Mouse (Mus musculus) bone marrow, adult 2 months (tissue): ENCODE measurements at regions not wholly inside any gene's neighbourhood (a gene's known extent, or its start where the extent isn't known, plus 50 kb on each side); places are given as distances from the start of the nearest gene placed in this dataset.

ENCODE experiments used
- H3K27ac ChIP-seq: fragments of 200-500 bp; 2 replicates; pipeline ENCODE4 v1.5.1; 2012; ENCODE audit warnings: low read depth, mild to moderate bottlenecking, control low read depth, inconsistent platforms, low read length; ENCODE audit not compliant: control insufficient read depth, poor library complexity, insufficient read depth
- H3K4me1 ChIP-seq: fragments of 200-500 bp; 2 replicates; pipeline ENCODE4 v1.6.1; 2011; ENCODE audit warnings: low read length; ENCODE audit not compliant: control insufficient read depth, insufficient read depth
- H3K4me3 ChIP-seq: fragments of 200-500 bp; replicated peaks from 2 replicates; pipeline ENCODE3; 2011; ENCODE audit warnings: mild to moderate bottlenecking, low read depth, low read length, control low read depth; ENCODE audit not compliant: control insufficient read depth
- CTCF ChIP-seq: fragments of 200-500 bp; IDR thresholded peaks from 2 replicates; pipeline ENCODE4 v1.5.1; 2011; ENCODE audit warnings: low read length, control low read depth; ENCODE audit not compliant: control insufficient read depth, insufficient read depth
- POLR2A ChIP-seq: fragments of 200-500 bp; IDR thresholded peaks from 2 replicates; pipeline ENCODE4 v1.6.1; 2011; ENCODE audit warnings: low read depth, mild to moderate bottlenecking, control low read depth, low read length, borderline replicate concordance; ENCODE audit not compliant: control insufficient read depth
- WGBS: fragments of 180-500 bp; shearing (Covaris S2); methylation state at CpG from one replicate; pipeline ENCODE4 v1.1.7; 2018; 5-methylcytosine and 5-hydroxymethylcytosine counted together

- 6% methylated on average over 4 of the region's 4 CpGs for WGBS
- Histone ChIP-seq H3K27ac (no peak overlapping the region), H3K4me1 (no peaks in the 10 kb centered on the region), H3K4me3 (no peak overlapping the region)
- TF ChIP-seq CTCF (no peak), POLR2A (no peak)
Measured at GRCm38 (mm10) chr12:96261978-96262377, 570.0 kb downstream of the Flrt2 start.

DNA sequence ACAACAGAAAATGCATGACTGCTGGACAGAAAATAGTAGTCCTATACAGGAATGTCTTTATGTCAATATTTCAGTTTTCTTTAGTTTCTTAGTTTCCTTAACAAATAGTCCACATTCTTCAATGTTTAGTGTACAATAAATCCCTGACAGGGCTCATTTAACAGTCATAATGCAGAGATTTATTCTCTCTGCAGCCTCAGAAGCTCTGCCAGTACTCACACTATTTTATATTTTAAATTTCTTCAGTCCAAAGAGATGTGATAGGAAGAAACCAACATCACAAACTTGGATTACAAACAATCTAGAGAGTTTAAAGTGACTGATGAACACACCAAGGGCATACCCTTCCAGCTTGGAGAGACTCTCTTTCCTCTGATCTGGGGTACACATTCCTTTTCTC lies 583.9 kb downstream of the Flrt2 start:
- no peaks in the 10 kb centered on the region for H3K4me1 ChIP-seq
- no peak overlapping the region for H3K27ac ChIP-seq
- no peak overlapping the region for H3K4me3 ChIP-seq
- no peak for TF ChIP-seq POLR2A
- no peak for TF ChIP-seq CTCF

DNA sequence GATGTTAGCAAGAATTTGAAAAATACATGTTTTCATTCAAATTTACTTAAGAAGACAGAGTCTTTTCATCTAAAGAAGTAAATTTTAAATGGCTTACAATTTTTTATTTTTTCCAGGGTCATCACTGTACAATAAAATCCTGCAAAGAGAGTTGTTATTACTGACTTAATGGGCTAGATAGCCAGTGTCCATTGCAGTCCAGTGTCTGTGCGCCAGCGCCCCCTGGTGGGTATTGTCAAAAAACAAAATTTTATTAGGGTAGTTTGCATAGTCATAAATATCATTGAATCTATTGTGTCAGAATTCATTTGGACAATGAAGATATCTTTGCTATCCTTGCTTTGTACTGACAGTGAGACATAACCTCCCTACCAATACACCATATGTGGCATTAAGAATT lies 619.1 kb downstream of the Flrt2 start:
- Histone ChIP-seq H3K4me1 (no peaks in the 10 kb centered on the region), H3K27ac (no peak overlapping the region), H3K4me3 (no peak overlapping the region)
- TF ChIP-seq CTCF (peak; percentile 39; the same call in 1 of the 2 replicates), POLR2A (no peak)
- WGBS = 1% methylated on average over 2 of the region's 2 CpGs

- Histone ChIP-seq H3K27ac (no peak overlapping the region), H3K4me1 (no peaks in the 10 kb centered on the region), H3K4me3 (no peak overlapping the region)
- 82% methylated on average over 10 of the region's 10 CpGs for WGBS
- no peak for TF ChIP-seq CTCF
- no peak for TF ChIP-seq POLR2A
Measured at GRCm38 (mm10) chr12:96323061-96323786, 631.2 kb downstream of the Flrt2 start.

GRCm38 (mm10) chr12:96351143-96351542 lies 659.1 kb downstream of the Flrt2 start:
- no peak for TF ChIP-seq POLR2A
- TF ChIP-seq CTCF = no peak
- Histone ChIP-seq H3K27ac (no peak overlapping the region), H3K4me1 (no peaks in the 10 kb centered on the region), H3K4me3 (no peak overlapping the region)
- WGBS = 76% methylated on average over 3 of the region's 3 CpGs

DNA sequence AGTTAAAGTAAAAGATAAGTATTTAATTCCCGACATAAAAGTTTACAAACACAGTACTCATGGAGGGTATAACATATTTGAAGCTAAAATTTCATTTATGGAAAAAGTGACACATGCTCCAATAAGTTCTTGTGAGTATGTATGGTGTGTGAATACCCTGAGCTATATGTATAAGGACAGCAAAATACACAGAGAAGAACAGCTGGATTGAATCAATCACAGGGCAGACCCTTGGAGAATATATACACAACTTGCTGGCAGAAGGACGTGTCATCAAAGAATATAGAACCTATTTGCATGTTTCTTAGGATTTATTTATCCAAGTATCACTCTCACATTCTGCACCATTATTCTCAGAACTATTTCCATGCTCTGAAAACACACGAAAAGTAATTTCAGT lies 686.9 kb downstream of the Flrt2 start:
- no peaks in the 10 kb centered on the region for H3K4me1 ChIP-seq
- H3K4me3 ChIP-seq = no peak overlapping the region
- TF ChIP-seq CTCF (no peak), POLR2A (no peak)
- H3K27ac ChIP-seq = no peak overlapping the region
- 70% methylated on average over 3 of the region's 3 CpGs for WGBS

DNA sequence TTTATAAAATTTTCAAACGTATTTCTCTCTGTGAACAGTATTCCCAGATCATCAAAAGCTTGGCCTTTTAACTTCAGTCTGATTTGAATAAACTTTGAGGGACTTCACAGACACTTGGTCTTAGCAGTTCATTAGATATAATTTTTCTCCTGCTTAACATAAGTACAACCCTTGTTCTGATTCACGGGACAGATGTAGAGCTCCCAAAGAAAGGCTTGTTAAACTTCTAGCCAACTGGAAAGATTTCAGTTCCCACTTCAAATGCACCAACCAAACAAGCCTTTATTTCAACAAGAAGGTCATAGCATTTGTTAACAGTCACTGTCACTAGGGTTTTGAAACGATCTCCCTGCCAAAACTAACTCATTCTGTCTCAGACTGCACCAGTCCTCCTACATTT lies 727.1 kb downstream of the Flrt2 start:
- H3K4me1 ChIP-seq = no peaks in the 10 kb centered on the region
- no peak overlapping the region for H3K27ac ChIP-seq
- WGBS = 62% methylated on average over 3 of the region's 3 CpGs
- no peak overlapping the region for H3K4me3 ChIP-seq
- TF ChIP-seq POLR2A (no peak), CTCF (no peak)

DNA sequence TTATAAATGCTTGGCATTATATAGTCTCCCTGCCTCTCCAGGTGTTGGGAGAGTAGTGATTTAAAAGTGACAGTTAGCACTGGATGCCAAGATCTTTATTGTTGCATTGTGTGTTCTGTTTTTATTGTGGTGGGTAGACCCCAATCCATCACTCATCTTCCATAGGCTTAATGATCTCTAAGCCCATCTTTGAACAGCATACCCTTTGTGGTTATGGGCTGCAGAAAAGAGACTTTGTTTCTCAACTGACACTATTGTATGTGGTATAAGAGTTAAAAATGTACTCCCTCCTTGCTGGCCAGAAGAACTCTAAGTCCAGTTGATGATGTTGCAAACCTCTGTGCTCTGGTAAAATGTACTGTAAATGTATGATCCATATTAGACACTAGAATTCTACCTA lies 727.5 kb downstream of the Flrt2 start:
- no peaks in the 10 kb centered on the region for H3K4me1 ChIP-seq
- H3K27ac ChIP-seq = no peak overlapping the region
- H3K4me3 ChIP-seq = no peak overlapping the region
- TF ChIP-seq CTCF (no peak), POLR2A (no peak)

- WGBS = 72% methylated on average over 3 of the region's 3 CpGs
- TF ChIP-seq POLR2A (no peak), CTCF (no peak)
- no peak overlapping the region for H3K4me3 ChIP-seq
- H3K4me1 ChIP-seq = no peaks in the 10 kb centered on the region
- no peak overlapping the region for H3K27ac ChIP-seq
Measured at GRCm38 (mm10) chr12:96427589-96427988, 735.6 kb downstream of the Flrt2 start.

- H3K4me1 ChIP-seq = no peaks in the 10 kb centered on the region
- no peak overlapping the region for H3K4me3 ChIP-seq
- 89% methylated on average over 3 of the region's 3 CpGs for WGBS
- TF ChIP-seq POLR2A (no peak), CTCF (no peak)
- no peak overlapping the region for H3K27ac ChIP-seq
Measured at GRCm38 (mm10) chr12:96442546-96442945, 750.5 kb downstream of the Flrt2 start.
